Mouse (Mus musculus): Measurements from ENCODE around the gene Pgap3.

DNA sequence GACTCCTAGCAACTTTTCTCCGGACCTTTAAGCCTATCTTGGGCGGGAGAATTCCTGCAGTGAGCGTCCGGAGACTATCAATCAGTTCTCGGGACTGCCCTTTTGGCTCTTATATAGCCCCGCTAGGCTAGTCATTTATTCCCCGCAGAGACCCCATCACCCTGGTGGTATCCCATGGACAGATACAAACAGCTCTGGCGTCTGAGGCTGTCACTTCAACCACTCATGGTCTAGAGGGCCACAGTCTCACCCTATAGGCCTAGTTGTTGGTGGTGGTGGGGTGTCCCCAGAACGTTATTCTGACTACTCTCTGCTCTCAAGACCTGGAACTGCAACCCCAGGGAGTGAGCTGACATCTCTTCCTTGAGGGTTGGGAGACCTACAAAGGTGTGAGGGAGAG, 51.0 kb downstream of the Pgap3 start:
- no peak for TF ChIP-seq CTCF (IDR thresholded peaks at IDR 0.05; ENCODE audit: insufficient read depth, low read length)
- TF ChIP-seq POLR2A (IDR thresholded peaks at IDR 0.05; ENCODE audit: borderline replicate concordance, extremely low read depth, low read depth, low read length): no peak
